Mouse (Mus musculus): ENCODE data around the gene Ctnnb1.

Ctnnb1 gene

DNA sequence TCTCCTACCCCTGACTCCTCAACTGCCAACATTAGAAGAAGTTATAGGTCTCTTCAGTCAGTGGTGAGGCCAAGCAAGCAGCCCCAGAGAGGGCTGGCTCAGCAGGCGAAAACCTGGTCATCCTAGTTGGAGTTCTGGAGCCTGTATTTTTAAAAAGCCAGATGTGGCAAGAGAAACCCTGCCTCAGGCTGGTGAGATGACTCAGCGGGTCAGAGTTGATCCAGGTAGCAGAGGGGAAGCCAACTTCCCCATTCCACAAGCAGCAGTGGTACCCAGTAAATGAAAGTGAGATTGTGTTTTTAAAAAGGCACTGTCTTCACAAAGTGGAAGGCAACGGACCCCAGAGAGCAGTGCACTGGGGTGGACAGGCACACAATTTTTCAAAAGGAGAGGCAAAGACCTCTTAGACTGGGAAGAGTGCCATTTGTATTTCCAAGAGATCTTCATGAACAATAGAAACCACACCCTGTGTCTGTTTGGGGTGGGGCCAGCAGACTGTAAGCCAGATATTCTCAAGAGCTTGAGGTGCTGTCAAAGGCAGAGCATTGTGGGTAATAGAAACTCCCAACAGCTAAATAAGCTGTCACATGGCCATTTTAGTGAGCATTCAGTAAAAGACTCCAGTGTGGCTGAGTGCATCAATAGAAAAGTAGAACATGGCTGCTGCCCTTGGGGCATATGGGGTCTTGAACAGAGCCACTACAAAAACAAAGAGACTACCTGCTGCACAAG lies 33.1 kb downstream of the Ctnnb1 start:
- no peak for DNase-seq (ENCODE audit: extremely low spot score)

DNA sequence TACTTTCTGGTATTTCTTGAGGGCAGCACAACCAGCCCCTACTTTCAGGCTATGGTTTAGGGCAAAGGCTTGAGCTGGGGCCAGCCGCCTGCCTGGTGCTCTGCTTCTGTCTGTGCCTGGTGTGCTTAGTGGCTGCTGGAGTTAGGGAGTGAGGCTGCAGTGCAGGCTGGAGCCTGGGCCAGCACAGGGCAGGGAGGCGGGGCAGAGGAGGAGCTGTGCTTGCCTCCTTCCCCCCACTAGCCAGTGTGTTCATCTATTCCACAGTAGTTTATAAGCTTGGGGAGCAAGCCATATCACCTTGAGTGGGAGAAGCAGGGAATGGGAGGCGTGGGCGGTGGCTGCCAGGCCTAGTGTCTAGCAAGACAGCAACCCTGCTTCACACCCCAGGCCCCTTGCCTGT lies 34.1 kb downstream of the Ctnnb1 start:
- no peak for DNase-seq (ENCODE audit: extremely low spot score)

DNA sequence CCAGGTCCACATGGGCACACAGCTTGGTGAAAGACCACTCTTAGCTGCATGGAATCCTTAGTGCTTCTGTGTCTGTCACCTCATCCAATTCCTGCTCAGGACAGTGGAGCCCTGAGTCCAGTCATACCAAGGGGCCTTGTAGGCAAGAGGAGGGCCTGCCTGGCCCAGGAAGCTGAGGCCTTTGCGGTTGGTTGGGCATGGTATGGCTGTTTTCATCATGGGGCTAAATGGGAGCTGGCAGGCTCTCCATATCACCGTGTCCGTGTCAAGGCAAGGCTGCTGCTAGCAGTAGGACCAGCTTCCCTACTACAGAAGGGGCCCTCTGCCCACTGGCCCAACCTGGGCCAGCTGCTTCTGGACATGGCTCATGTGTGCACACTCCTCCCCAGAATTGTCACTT lies 34.7 kb downstream of the Ctnnb1 start:
- no peak for DNase-seq (ENCODE audit: extremely low spot score)

DNA sequence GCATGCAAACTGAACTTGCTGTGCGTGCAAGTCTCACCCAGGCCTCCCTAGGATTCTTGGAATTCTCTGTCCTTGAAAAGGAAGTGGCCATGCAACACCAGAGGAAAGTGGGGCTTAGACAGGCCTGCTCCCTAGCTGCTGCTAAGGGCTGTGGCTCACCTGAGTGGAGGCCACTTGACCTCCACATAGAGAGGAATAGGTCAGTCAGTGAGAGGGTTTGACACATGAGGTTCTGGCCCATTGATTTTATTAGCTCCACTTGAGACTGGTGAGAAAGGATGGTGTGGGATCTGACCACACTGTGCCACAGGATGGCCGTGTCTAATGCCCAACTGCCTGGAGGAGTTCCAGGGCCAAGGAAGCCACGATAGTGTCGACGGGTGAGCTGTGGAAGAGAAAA lies 35.2 kb downstream of the Ctnnb1 start:
- DNase-seq (ENCODE audit: extremely low spot score), result no peak

DNA sequence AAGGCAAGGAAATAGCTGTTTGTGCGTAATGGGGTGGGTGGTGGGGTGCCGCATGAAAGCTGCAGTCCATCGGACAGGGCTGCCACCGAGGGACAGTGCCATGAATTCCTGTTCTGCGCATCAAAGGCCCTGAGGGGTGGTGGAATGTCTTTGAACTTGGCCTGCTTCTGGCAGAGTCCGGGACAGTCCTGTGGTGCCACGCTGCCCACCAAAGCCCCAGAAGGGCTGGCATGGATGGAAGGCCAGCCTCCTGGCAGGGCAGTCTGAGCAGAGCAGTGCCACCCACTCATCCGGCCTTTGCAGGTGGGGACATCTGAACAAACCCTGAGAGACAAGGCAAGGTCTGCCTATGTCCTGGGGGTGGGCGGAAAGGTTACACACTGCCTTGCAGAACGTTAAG lies 36.0 kb downstream of the Ctnnb1 start:
- no peak for DNase-seq (ENCODE audit: extremely low spot score)

DNA sequence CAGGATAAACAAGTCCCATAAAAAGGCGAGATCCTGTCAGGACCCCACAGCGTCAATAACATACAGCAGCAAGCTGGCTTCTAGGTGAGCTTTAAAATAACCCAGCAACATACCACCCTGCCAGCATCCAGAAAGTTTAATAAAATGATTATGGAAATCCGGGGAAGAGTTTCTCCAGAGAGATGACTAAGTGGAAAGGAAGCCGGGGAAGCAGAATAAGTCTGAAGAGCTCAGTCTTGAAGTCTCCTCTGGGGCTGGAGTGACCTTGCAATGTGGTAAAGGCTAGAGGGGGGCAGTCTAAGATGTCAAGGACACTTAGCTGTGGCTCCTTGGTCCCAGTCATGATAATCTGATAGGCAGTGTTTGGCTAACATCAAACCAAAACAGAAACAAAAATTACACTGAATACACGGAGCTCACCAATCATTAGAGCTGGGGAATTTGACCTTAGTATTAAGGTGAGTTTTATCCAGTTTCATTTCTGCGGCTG lies 44.1 kb downstream of the Ctnnb1 start:
- DNase-seq (ENCODE audit: extremely low spot score), result no peak

DNA sequence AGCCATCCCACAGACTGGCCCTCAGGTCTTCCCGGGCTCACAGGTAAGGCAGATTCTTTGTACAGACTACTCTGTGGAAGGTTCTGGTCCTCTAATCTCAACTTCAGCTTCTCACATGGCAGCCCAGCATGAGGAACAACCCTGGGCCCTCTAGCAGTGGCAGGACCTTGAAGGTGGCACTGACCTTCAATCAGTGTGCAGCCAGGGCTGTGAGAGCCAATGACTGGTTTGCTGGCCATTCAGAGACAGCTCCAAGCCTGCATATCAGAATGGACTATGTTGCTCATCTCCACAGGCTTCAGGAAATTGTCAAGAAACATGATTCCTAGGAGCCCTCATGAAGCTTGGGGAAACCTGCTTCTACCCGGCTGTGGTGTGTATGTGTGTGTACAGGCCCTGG lies 45.2 kb downstream of the Ctnnb1 start:
- DNase-seq (ENCODE audit: extremely low spot score), result no peak

DNA sequence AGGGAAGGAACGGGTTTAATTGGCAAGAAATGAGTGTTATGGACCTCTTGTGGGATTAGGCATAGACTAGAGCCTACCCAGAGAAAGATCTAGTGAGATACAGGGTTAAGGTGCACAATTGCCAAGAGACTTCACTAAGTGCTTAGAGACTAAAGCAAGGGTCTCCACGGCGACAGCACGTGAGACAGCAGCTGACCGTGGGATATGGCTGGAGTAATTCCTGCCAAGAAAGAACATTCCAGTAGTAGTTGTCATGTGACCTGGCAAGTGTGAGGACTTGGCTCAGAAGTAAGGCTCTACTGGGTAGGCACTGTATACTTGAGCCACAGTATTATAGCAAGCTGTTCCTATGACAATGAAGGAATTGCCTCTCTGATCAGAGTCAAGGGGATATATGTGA lies 47.1 kb downstream of the Ctnnb1 start:
- DNase-seq (ENCODE audit: extremely low spot score), result no peak

DNA sequence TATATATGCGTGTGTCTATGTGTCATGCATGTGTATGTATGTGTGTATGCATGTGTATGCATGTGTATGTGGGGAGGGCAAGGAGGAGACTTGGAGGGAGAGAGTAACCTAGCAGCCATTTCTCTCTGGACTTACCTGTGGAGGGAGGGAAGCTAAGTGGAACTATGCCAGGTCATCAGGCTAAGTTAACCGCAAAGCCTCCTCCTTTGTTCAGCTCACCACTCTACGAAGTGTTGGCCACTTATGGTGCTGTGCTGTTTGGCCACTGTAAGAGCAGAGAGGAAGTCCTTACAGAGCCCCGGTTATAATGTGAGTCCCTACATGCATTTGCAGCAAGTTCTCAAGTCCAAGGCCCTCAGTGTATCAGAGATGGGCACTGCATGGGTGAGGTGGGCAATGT lies 47.8 kb downstream of the Ctnnb1 start:
- DNase-seq (ENCODE audit: extremely low spot score), result no peak

DNA sequence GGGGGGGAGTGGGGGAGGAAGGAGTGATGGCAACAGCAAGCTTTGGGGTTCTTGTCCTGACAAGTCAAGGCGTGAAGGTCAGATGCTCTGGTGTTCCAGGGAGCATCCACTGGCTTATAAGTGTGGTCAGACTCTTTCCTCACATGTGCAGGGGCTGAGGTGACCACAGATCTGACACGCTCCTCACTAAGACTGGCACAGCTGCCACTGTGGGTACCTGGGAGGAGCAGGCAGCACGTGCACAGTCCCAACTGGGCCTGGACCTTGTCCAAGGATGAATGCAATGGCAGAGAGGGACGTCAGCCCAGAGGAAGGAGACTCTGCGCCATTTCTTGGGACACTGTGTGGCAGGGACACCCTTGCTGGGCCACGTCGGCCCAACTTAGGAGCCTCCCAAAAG lies 52.8 kb downstream of the Ctnnb1 start:
- DNase-seq (ENCODE audit: extremely low spot score), result no peak

DNA sequence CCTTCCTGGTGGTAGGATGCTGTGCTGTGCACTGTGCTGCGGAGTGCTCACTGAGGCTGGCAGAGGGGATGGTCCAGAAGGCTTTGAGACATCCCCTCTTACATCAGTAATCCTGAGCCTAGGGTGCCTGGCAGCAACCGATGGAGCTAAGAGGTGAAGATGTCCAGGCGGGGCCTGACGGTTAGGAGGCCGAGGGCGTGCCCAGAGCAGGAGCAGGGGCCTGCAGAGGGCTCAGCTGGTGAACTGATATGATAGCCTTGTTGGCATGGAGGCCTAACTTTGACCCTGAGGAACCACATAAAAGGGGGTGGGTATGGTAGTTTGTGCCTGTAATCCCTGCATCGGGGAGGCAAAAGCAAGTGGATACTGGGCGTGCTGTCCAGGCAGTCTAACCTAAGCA lies 54.8 kb downstream of the Ctnnb1 start:
- no peak for DNase-seq (ENCODE audit: extremely low spot score)

DNA sequence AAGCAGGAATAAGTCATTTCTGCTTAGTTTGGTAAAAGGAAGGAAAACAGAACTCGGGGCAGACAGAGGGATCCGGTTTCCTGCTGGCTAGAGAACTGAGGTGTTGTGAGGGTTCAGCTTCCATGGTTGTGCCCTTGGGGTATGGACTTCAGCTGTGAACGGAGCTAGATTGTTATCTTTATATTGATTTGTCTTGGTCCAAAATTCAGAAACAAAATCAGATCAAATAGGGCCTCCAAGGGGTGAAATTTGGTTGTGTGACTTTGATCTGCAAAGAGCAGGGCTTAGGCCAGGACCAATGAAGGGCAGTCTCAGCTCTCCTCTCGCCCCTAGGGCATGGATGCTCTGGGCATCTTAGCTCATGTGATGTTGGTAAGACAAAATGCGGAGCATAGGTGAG lies 55.5 kb downstream of the Ctnnb1 start:
- DNase-seq (ENCODE audit: extremely low spot score), result no peak

DNA sequence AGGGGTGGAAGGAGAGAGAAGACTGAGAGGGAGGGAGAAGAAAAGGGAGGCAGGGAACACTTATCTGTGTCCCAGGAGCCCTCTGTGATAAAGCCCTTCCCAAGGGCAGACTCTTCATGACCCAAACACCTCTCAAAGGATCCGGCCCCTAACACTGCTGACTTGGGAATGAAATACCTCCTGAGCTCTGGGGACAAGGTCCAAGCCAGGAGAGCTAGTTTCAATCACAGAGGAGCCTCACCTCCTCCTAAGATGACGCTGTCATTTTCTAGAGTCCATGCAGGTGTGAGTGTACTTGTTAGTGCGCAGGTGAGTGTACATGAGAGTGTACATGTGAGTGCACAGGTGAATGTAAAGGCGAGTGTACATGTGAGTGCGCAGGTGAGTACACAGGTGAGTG lies 56.0 kb downstream of the Ctnnb1 start:
- no peak for DNase-seq (ENCODE audit: extremely low spot score)

DNA sequence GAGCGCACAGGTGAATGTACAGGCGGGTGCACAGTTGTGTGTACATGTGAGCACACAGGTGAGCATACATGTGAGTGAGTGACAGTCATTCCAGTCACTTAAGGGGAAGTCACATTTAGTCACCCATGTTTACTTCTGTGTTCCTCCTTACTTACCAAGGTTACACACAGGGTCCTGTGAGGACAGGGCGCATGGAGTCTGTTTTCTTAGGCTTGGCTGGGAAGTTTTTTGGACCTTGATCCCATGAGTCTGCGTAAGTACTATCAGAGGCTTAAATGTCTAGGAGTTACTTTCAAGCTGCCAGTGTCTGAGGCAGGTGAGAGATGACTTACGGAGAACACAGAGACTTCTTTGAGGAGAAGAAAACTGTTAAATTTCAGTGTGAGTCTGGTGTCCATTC lies 56.5 kb downstream of the Ctnnb1 start:
- no peak for DNase-seq (ENCODE audit: extremely low spot score)

DNA sequence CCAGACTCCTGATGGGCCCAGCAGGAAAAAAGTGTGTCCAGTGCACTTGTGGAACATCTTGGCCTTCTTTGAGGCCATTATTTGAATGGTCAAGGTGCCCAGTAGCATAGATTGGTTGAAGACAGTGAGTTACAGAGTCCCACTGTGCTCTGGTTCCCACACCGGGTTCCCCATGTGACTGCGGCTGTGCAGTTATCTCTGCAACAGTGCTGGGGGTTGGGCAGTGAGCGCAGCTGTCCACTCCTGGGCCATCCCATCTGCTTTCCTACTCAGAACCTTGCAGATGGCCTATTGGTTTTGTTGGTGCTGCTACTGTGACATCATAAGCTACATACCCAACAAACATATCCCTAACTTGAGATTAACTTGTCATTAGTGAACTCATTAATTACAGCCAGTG lies 57.2 kb downstream of the Ctnnb1 start:
- DNase-seq (ENCODE audit: extremely low spot score), result no peak

DNA sequence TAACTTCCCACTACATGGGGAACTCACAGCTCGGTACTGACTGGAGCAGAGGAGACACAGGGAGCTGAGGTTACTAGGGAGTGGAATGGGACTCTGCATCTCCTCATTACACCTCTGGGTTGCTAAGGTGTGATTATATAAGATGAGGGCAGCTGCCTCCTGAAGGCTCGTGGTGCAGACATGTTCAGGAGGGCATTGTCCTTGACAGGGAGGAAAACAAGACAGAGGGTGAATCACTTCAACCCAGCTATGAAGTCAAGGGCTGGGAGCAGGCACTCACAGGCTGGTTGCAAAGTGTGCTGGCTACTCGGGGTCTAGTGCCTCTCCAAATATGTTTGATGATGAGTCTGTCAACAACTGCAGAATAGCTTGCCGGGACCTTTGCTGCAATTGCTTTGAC lies 58.0 kb downstream of the Ctnnb1 start:
- no peak for DNase-seq (ENCODE audit: extremely low spot score)

DNA sequence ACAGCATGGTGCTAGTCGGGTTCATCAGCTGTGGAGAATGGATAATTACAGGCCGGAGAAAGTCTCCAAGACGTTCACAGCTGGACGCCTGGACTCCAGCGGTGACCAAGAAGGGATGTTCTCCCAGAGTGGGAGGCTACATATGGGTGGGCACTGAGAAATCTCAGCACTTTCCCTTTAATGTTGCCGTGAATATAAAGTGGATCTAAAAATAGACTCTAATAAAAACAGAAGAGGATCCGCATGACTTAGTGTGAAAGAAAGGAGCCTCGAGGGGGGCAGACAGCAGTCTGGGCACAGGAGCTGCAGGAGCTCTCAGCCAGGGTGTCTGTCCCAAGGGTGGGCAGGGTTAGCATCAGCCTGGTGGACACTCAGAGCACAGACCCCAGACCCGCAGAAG lies 59.1 kb downstream of the Ctnnb1 start:
- DNase-seq (ENCODE audit: extremely low spot score), result no peak

DNA sequence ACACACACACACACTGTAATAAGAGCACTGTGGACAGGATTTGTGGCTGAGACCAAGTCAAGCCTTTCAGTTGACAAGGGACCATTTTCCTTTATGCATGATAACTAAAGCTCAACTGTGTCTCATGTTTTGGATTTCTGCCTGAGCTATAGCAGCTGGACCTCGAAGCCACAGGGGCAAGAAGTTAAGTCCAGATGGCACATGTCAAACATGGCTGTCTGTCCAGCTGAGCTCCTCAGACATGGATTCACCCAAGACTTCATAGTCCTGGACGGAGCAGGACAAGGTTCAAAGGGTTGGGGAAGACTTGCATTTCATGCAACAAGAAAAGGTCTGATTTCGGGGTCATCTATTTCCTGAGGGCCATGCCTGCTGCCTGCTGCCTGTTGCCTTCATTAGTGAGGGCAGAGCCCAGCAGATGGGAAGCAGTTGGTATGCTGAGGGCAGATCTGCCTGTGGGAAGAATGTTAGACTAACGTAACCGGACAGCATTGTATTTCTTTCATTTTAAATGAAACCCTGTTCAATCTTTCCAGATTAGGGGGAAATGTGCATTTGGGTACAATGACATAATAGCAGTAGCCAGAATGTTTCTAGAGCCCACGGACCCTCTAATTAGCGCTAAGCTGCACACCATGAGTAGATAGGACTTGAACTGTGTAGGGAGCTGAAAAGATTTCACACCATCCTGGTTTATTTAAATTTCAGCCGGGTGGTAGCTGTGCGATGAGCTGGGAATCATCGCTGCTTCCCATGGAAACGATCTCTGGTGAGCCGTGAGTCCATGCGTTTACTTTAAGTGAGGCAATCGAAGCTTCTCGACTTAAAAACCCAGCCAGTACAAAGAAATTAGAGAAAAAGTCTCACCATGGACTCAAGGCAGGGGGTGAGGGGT lies 61.0 kb downstream of the Ctnnb1 start:
- no peak for DNase-seq (ENCODE audit: extremely low spot score)

DNA sequence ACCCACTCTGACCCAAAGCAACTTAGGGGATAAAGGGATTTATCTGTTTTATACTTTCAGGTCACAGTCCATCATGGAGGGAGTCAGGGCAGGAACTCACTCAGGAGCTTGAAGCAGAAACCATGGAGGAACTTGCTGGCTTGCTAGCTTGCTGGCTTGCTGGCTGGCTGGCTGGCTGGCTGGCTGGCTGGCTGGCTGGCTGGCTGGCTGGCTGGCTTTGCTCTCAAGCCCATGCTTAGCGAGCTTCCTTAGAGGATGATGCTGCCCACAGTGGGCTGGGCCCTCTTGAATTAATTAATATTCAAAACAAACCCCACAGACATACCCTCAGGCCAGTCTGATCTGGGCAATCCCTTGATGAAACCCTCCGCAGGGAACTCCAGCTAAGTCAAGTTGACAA lies 62.8 kb downstream of the Ctnnb1 start:
- DNase-seq (ENCODE audit: extremely low spot score), result no peak

DNA sequence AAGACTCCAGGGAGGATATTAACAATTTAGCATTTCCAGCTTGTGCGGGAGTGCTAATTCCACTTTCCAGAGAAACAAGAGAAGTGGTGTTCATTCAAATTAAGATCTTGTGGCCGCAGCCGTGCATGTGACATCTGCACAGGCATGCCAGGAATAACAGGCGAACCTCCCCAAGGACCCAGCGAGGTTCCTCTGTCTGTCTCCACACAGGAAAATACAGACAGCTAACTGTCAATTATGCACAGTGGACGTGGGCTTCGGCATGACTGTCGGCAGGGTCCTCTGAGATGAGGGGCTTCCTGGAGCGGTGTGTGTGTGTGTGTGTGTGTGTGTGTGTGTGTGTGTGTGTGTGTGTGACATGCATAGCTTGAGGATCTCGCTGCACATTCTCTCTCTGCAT lies 64.0 kb downstream of the Ctnnb1 start:
- DNase-seq (ENCODE audit: extremely low spot score), result no peak

DNA sequence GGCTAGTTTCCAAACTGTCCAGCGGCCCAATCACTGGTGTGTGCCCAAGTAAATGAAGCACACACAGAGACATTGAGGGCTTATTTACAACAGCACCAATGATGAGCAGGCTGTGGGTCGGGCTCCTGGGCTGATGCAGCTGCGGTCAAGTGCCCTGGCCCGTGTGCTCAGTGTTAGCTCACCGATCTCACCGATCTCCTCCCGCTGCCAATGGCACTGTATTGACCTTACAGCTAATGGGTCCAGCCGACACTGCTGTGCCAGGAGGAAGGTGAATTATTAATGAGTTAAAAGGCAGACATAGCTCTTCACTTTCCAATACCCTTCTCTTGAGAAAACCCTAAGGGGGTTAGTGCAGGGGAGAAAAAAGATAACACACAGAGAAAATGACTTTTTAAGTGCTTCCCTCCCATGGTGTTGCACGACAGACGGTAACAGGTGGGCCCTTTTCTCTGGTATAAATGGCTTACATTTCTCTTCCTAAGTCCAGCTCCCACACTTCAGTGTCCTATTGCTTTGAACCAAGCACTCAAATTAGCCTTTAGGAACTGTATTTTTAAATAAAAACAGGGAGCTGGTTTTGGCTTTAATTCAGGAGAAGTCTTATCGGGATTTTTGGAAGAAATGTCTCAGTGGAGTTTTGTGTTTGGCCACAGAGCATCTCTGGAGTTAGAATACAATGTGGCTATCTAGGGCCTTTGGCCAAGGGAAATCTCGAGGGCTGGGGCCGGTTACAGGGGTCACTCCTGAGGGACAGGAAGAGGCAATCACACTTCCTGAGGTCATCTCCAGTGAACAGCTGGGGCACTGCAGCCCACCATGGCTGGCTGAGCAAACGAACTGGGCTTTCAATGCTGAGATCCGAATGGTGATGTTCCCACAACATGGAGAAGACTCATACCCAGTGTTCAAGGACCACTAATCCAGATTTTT lies 65.5 kb downstream of the Ctnnb1 start:
- no peak for DNase-seq (ENCODE audit: extremely low spot score)

DNA sequence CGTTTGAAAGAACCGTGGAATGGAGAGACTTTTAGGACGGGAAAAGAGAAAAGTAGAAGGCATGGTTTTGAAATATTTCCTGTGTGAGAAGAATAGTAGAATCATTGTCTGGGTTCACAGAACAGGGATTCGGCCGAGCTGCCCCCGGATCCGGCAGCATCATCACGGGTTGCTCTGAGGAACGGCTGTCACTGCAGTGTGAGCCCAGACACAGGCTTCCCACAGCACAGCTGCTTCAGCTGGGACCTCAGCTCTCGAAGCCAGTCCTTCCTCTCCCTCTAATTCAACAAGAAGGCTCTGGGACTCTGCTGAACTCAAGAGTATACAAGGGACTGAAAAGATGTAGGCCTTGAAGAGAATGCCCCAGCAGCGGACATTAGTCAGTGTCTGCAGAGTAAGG lies 69.7 kb downstream of the Ctnnb1 start:
- no peak for DNase-seq (ENCODE audit: extremely low spot score)

All from embryo, embryonic 9.5 days (tissue).